Mouse (Mus musculus): ENCODE measurements around the gene Gpr132. TPM values are rescaled to one million over a fixed set of nuclear protein-coding genes. Genes with fewer than 3 reads are reported as not detected.

Gpr132 gene
- polyA plus RNA-seq, 1 experiment from 2014 or later, result 0.23 TPM

DNA sequence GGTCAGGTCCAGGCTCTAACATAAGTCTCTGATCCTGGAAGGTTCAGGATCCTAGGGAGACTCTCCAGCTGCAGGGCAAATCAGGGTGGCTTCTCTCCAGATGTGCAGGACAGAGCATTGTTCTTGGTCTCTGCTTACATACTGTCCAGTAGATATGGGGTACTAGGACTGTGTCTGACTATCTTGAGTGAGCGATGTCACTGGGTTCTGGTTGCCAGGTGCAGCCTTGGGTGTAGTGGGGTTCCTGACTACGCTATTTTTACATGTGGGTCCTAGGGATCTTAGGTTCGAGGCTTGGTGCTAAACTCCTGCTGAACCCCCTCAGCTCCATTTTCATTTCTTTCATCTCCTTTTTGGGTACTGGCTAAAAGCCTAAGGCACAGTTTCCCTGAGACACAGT, 37.5 kb downstream of the Gpr132 start:
- no peaks in the 10 kb centered on the region for H3K27me3 ChIP-seq
- peaks cover 33% of the 10 kb centered on the region for H3K36me3 ChIP-seq
- peak overlapping the region; percentile 73 for H3K4me3 ChIP-seq (replicated peaks)
- peak overlapping the region; percentile 81 for H3K4me2 ChIP-seq
- no peak for DNase-seq
- H3K27ac ChIP-seq, result peak overlapping the region; percentile 79
- H3K9ac ChIP-seq, result peak overlapping the region; percentile 80
- H3K9me3 ChIP-seq (replicated peaks), result no peaks in the 10 kb centered on the region
- no peak for ATAC-seq (ENCODE audit: low read depth)
- H3K4me1 ChIP-seq (replicated peaks), result peaks cover 62% of the 10 kb centered on the region
- WGBS (ENCODE audit: insufficient replicate concordance), result 70% methylated on average over 3 of the region's 3 CpGs

DNA sequence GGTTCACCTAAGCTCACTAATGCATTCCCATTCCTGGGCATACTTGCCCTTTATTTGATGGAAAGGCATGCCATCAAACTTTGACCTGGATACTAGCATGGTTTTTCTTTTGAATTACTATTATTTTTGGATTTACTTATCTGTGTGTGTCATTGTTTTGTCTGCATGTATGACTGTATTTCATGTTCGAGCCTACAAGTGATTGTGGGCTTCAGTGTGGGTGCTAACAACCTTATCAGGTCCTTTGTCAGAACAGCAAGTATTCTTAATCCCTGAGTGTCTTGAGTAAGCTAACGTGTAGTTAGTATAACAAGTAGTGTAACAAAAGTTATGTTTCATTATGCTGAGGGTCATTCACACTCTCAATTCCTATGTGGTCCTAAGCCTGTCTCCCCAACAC, 37.9 kb downstream of the Gpr132 start:
- Histone ChIP-seq H3K4me2 (peak overlapping the region; percentile 81), H3K36me3 (peaks cover 35% of the 10 kb centered on the region), H3K9me3 (replicated peaks) (no peaks in the 10 kb centered on the region), H3K27me3 (no peaks in the 10 kb centered on the region), H3K4me1 (replicated peaks) (peaks cover 66% of the 10 kb centered on the region), H3K27ac (peak overlapping the region; percentile 79), H3K9ac (peak overlapping the region; percentile 80), H3K4me3 (replicated peaks) (peak overlapping the region; percentile 73)
- DNase-seq, result no peak
- no peak for ATAC-seq (ENCODE audit: low read depth)
- WGBS (ENCODE audit: insufficient replicate concordance), result 14% methylated on average over 2 of the region's 2 CpGs

DNA sequence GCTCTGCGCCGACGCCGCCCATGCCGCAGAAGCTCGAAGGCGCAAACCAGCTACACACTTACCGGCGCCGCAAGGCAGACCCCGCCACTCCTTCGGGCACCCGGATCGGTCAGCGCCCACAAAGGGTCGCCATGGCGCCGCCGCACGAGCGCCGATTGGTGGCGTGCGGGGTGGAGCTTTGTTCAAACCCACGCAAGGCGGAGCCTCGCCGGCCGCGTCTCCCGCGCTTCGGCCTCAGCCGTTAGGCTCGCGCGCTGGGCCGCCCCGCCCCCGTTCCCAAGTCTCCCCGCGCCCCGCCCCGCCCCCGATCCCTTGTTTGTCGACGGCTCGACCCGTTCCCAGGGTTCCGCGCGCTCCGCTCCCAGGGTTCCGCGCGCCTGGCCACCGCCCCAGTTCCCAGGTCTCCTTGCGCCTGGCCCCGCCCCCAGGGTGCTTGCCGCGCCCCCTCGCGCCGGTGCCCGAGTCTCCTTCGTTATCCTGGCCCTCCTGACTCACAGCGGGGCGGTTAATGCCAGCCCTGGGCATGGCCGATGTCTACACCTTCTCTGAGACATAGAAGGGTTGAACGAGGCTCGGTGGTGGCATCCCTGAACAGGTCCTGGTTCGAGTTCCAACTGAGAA, 38.7 kb downstream of the Gpr132 start, which contains the start of gene Cdca4:
TSS of gene Cdca4 (minus strand) at position 180 of the 621 bp plus-strand sequence.
- Histone ChIP-seq H3K4me2 (peak within 1 kb of the TSS; percentile 83), H3K4me3 (replicated peaks) (peak within 1 kb of the TSS; percentile 95), H3K36me3 (peaks cover 43% of the 10 kb centered on the region), H3K27me3 (no peaks in the 10 kb centered on the region), H3K9me3 (replicated peaks) (no peaks in the 10 kb centered on the region), H3K27ac (peak within 1 kb of the TSS; percentile 93), H3K9ac (peak within 1 kb of the TSS; percentile 93), H3K4me1 (replicated peaks) (peaks cover 74% of the 10 kb centered on the region)
- under 1% methylated on average over 71 of the region's 72 CpGs for WGBS (ENCODE audit: insufficient replicate concordance)
- DNase-seq (peak; percentile 97), ATAC-seq (ENCODE audit: low read depth) (peak; percentile 94)

DNA sequence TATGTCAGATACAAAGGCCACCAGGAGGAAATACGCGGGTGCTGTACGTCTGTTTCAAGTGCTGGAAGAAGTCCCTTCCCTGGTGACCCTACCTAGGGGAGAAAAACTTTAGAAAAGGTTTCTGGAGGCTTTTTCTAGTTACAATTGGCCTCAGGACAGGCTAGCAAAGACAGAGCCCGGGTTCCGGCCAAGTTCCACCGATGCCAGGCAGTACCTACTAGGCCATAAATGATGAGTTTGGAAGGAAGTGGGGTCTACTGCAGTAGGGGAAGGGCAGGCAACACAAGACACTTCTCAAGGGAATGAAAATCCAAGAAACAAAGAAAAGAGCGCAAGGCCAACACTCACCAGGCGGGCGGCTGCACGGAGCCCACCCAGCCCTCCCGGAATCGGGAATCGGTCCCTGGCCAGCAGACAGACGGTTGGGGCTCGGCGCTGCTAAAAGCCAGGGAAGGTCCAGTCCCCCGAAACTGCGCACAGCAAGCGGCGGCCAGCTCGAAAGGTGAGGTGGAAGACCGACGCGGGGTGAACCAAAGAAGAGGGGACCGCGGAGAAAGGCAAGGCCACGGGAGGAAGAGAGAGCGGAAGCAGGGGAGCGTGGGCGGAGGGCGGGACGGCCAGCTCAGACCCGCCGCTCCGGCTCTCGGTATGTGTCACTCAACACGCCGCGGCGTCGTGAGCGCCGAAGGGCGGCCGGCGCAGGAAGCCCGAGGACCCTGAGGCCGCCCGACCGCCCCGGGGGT, 39.4 kb downstream of the Gpr132 start:
- peak; percentile 67 for ATAC-seq (ENCODE audit: low read depth)
- peaks cover 50% of the 10 kb centered on the region for H3K36me3 ChIP-seq
- H3K27me3 ChIP-seq, result no peaks in the 10 kb centered on the region
- peak overlapping the region; percentile 83 for H3K4me2 ChIP-seq
- no peak for DNase-seq
- peak overlapping the region; percentile 95 for H3K4me3 ChIP-seq (replicated peaks)
- peak overlapping the region; percentile 93 for H3K9ac ChIP-seq
- under 1% methylated on average over 47 of the region's 51 CpGs for WGBS (ENCODE audit: insufficient replicate concordance)
- H3K27ac ChIP-seq, result peak overlapping the region; percentile 93
- peaks cover 77% of the 10 kb centered on the region for H3K4me1 ChIP-seq (replicated peaks)
- no peaks in the 10 kb centered on the region for H3K9me3 ChIP-seq (replicated peaks)

DNA sequence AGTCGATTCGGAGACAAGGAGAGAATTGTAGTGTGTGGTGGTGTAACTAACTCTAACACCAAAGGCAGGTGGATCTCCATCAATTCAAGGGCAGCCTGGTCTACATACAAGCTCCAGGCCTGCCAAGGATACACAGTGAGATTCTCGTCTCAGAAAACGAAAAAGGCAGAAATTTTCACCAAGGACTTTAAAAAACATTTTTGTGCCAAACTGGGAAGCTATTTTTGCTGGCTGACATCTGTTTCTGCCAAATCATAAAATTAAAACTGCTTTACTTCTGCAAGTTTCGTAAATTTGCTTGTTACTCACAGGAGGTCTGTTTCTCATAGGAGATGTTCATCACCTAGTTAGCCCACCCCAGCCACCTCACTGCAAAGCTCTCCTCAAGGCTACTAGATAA, 42.1 kb downstream of the Gpr132 start:
- 70% methylated on average over 5 of the region's 5 CpGs for WGBS (ENCODE audit: insufficient replicate concordance)
- ATAC-seq (ENCODE audit: low read depth) (no peak), DNase-seq (no peak)
- peaks cover 65% of the 10 kb centered on the region for H3K36me3 ChIP-seq
- peak overlapping the region; percentile 83 for H3K4me2 ChIP-seq
- H3K9ac ChIP-seq, result peak overlapping the region; percentile 93
- no peaks in the 10 kb centered on the region for H3K27me3 ChIP-seq
- H3K9me3 ChIP-seq (replicated peaks), result no peaks in the 10 kb centered on the region
- peaks cover 79% of the 10 kb centered on the region for H3K4me1 ChIP-seq (replicated peaks)
- 0 out of 2 replicates have a peak overlapping the region, but pooled peaks have one; percentile 40 for H3K27ac ChIP-seq
- peak overlapping the region; percentile 95 for H3K4me3 ChIP-seq (replicated peaks)

DNA sequence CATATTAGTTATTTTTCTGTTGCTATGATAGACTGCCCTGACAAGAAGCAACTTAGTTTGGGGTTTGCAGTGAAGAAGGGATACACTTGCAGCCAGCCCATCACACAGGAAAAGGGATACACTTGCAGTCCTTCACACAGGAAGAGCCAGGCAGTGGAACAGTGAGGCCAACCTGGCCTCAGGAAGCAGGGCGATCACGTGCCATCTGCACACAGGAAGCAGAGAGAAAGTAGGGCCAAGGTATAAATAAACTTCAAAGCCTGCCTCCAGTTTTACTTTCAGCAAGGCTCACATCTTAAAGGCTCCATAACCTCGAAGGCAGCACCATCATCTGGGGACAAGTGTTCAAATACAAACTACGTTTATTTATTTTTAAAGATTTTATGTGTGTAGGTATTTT, 44.8 kb downstream of the Gpr132 start:
- H3K27ac ChIP-seq, result no peak overlapping the region
- peaks cover 92% of the 10 kb centered on the region for H3K36me3 ChIP-seq
- peaks cover 76% of the 10 kb centered on the region for H3K4me1 ChIP-seq (replicated peaks)
- H3K9ac ChIP-seq, result 0 out of 2 replicates have a peak overlapping the region, but pooled peaks have one; percentile 44
- DNase-seq, result no peak
- WGBS (ENCODE audit: insufficient replicate concordance), result 42% methylated on average over 4 of the region's 4 CpGs
- H3K9me3 ChIP-seq (replicated peaks), result no peaks in the 10 kb centered on the region
- no peak overlapping the region for H3K4me3 ChIP-seq (replicated peaks)
- no peak for ATAC-seq (ENCODE audit: low read depth)
- H3K4me2 ChIP-seq, result peak overlapping the region; percentile 19; the same call in 1 of the 2 replicates
- no peaks in the 10 kb centered on the region for H3K27me3 ChIP-seq

DNA sequence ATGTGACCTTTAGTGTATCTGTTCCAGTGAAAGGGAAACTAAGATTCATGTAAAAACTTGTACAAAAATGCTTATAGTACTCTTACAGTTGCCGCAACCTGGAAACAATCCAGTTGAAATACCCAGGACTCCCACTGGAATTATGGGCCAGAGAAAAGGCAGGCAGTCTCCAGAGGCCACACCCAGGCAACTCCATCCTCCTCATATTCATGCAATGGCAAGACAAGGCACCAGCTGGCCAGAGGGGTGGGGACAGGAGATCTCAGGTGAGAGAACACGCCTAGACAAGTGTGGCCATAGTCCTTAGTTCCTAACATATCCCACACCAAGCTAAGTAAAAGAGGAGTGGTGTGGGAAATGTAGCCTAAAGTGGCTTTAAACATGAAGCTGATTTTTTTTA, 45.4 kb downstream of the Gpr132 start:
- Histone ChIP-seq H3K4me2 (peak overlapping the region; percentile 13; the same call in 1 of the 2 replicates), H3K4me1 (replicated peaks) (peaks cover 71% of the 10 kb centered on the region), H3K27ac (no peak overlapping the region)

DNA sequence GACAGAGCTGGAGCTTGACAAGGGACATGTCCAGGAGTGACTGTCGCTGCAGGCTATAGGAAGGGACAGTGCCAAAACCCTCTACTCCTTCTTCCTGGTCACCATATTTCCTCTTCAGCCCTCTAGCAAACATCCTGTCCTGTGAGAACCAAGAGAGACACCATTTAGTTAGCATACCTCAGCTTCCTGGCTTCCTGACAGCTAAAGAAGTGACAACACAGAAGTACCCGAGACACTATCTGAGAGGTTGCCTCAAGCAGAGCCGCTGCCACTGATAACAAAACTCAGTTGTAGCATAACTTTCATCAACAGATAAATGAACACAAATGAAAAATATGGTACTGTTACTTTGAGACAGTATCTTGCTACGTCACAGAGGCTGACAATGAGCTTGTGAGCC, 46.1 kb downstream of the Gpr132 start:
- Histone ChIP-seq H3K36me3 (peaks cover 94% of the 10 kb centered on the region), H3K4me2 (peak overlapping the region; percentile 3; the same call in 1 of the 2 replicates)
- WGBS (ENCODE audit: insufficient replicate concordance), result 34% methylated on average over 4 of the region's 4 CpGs

More for the DNA sequence above, 45.4 kb downstream of the Gpr132 start:
- H3K9ac ChIP-seq, result no peak overlapping the region
- H3K4me3 ChIP-seq (replicated peaks), result no peak overlapping the region
- ATAC-seq (ENCODE audit: low read depth) (no peak), DNase-seq (no peak)
- H3K36me3 ChIP-seq, result peaks cover 94% of the 10 kb centered on the region
- 75% methylated on average over 2 of the region's 2 CpGs for WGBS (ENCODE audit: insufficient replicate concordance)
- H3K9me3 ChIP-seq (replicated peaks), result no peaks in the 10 kb centered on the region
- no peaks in the 10 kb centered on the region for H3K27me3 ChIP-seq

DNA sequence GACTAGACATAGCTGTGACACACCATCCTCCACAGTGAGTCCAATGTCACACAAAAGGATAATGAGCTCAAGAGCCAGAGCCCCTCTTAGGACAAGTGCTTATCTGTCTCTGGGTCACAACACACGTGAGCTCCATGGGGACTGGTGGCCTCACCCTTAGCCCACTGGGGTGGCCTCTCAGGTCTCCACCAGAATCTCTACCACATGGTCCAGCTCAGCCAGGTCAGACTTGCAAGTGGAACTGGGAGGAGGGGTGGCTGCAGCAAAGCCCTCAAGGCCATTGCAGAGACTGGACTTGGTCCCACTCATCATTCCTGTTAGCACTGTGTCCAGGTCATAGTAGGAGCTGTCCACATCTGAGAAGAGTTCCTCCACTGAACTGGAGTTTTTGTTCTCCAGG, 46.8 kb downstream of the Gpr132 start:
- no peaks in the 10 kb centered on the region for H3K27me3 ChIP-seq
- H3K27ac ChIP-seq, result no peak overlapping the region
- H3K9me3 ChIP-seq (replicated peaks), result no peaks in the 10 kb centered on the region
- DNase-seq, result no peak
- H3K4me1 ChIP-seq (replicated peaks), result peaks cover 57% of the 10 kb centered on the region
- H3K4me2 ChIP-seq, result peak overlapping the region; percentile 3; the same call in 1 of the 2 replicates
- no peak overlapping the region for H3K9ac ChIP-seq
- WGBS (ENCODE audit: insufficient replicate concordance), result 15% methylated on average over 1 of the region's 1 CpGs
- no peak overlapping the region for H3K4me3 ChIP-seq (replicated peaks)
- peak; percentile 21; the same call in 1 of the 2 replicates for ATAC-seq (ENCODE audit: low read depth)
- H3K36me3 ChIP-seq, result peaks cover 94% of the 10 kb centered on the region

More for the DNA sequence above, 46.1 kb downstream of the Gpr132 start:
- Histone ChIP-seq H3K27me3 (no peaks in the 10 kb centered on the region), H3K4me3 (replicated peaks) (no peak overlapping the region), H3K9me3 (replicated peaks) (no peaks in the 10 kb centered on the region), H3K9ac (no peak overlapping the region), H3K27ac (peak overlapping the region; percentile 23; the same call in 1 of the 2 replicates), H3K4me1 (replicated peaks) (peaks cover 64% of the 10 kb centered on the region)
- DNase-seq (no peak), ATAC-seq (ENCODE audit: low read depth) (no peak; the same call in 1 of the 2 replicates)

DNA sequence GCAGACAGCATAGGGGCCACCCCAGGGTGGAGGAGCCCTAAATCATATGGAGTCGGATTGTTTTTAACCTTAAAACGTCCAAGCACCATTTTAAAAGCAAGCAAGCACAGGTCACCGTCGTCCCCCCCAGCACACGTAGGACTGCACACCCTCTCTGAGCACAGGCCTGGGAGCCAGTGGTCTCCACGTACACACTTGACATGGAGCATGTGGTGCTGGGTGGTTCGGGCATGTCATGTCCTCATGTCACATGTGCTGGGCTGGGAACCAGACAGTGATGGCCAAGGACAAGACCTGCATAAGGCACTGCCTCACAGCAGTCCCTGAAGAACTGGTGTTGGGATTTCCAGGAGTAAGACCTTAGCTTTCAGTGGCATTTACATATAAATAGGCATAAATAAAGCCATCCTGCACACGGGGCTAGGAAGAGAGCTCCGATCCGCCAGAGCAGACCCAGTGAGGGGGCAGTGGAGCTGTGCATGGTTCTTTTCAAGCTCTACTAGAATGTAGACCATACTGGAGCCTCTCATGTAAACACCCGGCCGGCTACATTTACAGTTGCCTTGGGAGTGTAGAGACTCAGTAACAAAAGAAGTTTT, 47.5 kb downstream of the Gpr132 start:
- DNase-seq (no peak), ATAC-seq (ENCODE audit: low read depth) (no peak)
- Histone ChIP-seq H3K9me3 (replicated peaks) (no peaks in the 10 kb centered on the region), H3K36me3 (peaks cover 93% of the 10 kb centered on the region), H3K4me1 (replicated peaks) (peaks cover 56% of the 10 kb centered on the region), H3K9ac (no peak overlapping the region), H3K27ac (no peak overlapping the region), H3K27me3 (no peaks in the 10 kb centered on the region), H3K4me2 (no peak overlapping the region), H3K4me3 (replicated peaks) (no peak overlapping the region)
- WGBS (ENCODE audit: insufficient replicate concordance), result 85% methylated on average over 12 of the region's 12 CpGs

DNA sequence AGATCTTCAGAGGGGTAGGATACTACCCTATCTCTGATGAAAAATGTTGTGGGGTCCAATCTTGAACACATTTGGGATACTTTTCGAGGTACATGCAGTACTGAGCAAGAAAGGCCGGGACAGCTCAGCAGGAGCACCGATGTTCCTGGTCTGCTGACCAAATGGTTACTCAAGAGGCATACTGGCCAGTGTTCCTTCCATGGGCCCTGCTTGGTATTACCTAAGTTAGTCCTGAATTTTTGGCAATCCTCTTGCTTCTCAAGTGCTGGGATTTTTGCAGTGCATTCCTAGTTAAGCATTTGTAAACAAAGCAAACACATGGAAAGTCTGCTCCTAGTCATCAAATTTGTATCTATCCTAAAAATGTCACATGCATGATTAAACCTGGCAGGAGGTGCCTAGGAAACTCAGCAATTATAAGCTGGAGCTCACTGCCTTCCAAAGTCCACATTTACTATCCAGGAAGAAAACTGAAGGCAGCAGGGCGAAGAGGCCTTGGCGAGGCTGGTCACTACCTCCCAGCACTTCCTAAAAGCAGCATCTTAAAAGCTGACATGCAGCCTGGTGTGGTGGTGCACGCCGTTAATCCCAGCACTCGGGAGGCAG, 48.9 kb downstream of the Gpr132 start:
- no peak overlapping the region for H3K9ac ChIP-seq
- H3K4me2 ChIP-seq, result no peak overlapping the region
- WGBS (ENCODE audit: insufficient replicate concordance), result 91% methylated on average over 8 of the region's 8 CpGs
- ATAC-seq (ENCODE audit: low read depth) (no peak), DNase-seq (no peak)
- H3K9me3 ChIP-seq (replicated peaks), result no peaks in the 10 kb centered on the region
- H3K4me1 ChIP-seq (replicated peaks), result peaks cover 42% of the 10 kb centered on the region
- H3K27ac ChIP-seq, result no peak overlapping the region
- no peak overlapping the region for H3K4me3 ChIP-seq (replicated peaks)
- peaks cover 93% of the 10 kb centered on the region for H3K36me3 ChIP-seq
- H3K27me3 ChIP-seq, result no peaks in the 10 kb centered on the region
